Mouse (Mus musculus) spleen, adult 2 months (tissue): ENCODE data around the gene Olfr521. TPM values are rescaled to one million over a fixed set of nuclear protein-coding genes. Genes with fewer than 3 reads are reported as not detected.
A peak's percentile ranks its signal among the peaks of the same experiment; 100 is the strongest.
"Not testable (repeated sequence)": the region's sequence is repeated elsewhere in the genome, so short reads cannot be mapped to it uniquely, and the experiment has no call there.

Source experiments
- DNase-seq, 2 experiments: peaks; one replicate each; pipeline versions ENCODE4 v3.0.0 to v3.0.0-alpha.2; 2012 to 2021; ENCODE audit warnings: low spot score in 2 of 2, low read depth in 1 of 2
- H3K27ac ChIP-seq: fragments of 200-500 bp; 2 replicates; pipeline ENCODE4 v1.5.1; 2012; ENCODE audit warnings: low read length, inconsistent platforms; ENCODE audit not compliant: insufficient read depth
- H3K27me3 ChIP-seq: fragments of 200-500 bp; 2 replicates; pipeline ENCODE4 v1.6.1; 2012; ENCODE audit warnings: mild to moderate bottlenecking, moderate library complexity, low read length, inconsistent platforms; ENCODE audit not compliant: control insufficient read depth, insufficient read depth
- H3K36me3 ChIP-seq: fragments of 200-500 bp; 2 replicates; pipeline ENCODE4 v1.6.1; 2012; ENCODE audit warnings: mild to moderate bottlenecking, low read length, inconsistent platforms; ENCODE audit not compliant: control insufficient read depth, insufficient read depth
- H3K4me1 ChIP-seq: fragments of 200-500 bp; 2 replicates; pipeline ENCODE4 v1.6.1; 2011; ENCODE audit warnings: inconsistent platforms; ENCODE audit not compliant: control insufficient read depth, insufficient read depth, insufficient read length
- H3K4me3 ChIP-seq: fragments of 200-500 bp; 2 replicates; pipeline ENCODE4 v1.5.1; 2011; ENCODE audit warnings: mild to moderate bottlenecking, inconsistent platforms; ENCODE audit not compliant: insufficient read depth, insufficient read length; ENCODE audit errors: extremely low read depth
- CTCF ChIP-seq: fragments of 200-500 bp; IDR thresholded peaks from 2 replicates; pipeline ENCODE4 v1.5.1; 2011; ENCODE audit warnings: mild to moderate bottlenecking, inconsistent platforms; ENCODE audit not compliant: insufficient read depth, insufficient read length, insufficient replicate concordance; ENCODE audit errors: extremely low read depth
- POLR2A ChIP-seq: fragments of 200-500 bp; IDR thresholded peaks from 2 replicates; pipeline ENCODE4 v1.6.1; 2011; ENCODE audit warnings: low read depth, low read length, inconsistent platforms
- WGBS: fragments of 180-500 bp; shearing (Covaris S2); methylation state at CpG from one replicate; pipeline ENCODE4 v1.1.7; 2018; 5-methylcytosine and 5-hydroxymethylcytosine counted together
- polyA plus RNA-seq: library from polyadenylated mRNA; depleted of rRNA; stranded (reverse); fragments of >200 nt; gene quantifications from 2 replicates; pipeline ENCODE4 v1.2.3, GENCODE M21; 2012

The Olfr521 gene
- polyA plus RNA-seq, 1 experiment: not detected

DNA sequence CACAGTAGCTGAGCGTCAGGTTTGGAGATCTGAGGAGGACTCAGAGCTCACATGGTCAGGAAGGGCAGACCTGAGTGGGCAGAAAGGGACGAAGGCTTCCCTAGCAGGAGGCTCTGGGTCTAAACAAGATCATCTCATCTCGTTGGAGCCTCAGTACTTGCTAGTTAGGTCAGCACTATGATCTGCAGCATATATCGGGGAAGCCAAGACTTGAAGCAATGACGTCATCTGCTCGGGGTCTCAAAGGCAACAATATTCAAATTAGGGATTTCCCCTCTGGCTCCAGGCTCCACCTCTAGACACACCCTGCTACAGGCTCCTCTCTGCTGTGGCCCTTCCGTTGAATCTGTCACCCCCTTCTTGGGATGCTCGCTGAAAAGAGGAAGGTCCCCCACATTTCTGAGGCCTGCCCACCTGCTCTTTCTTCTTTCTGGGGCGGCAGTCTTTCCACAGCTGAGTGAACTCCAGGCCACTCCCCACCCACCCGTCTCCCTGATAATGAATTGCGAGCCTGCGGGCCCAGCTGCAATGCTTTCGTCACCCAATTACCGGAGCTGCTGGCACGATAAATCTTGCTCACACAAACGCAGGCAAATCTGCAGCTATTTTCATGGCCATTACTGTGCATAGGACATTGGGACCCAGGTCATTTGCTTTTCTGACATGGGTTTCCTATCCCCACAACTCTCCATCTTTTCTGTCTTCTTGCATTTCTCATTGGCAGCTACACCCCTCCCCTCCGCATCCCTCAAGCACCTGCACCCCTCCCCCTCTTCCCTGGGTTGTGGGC, 32.1 kb downstream of the Olfr521 start:
- H3K4me1 ChIP-seq: peaks cover 9% of the 10 kb centered on the region; the same call in 1 of the 2 replicates
- no peak overlapping the region for H3K27ac ChIP-seq
- H3K36me3 ChIP-seq: no peaks in the 10 kb centered on the region
- WGBS: 16% methylated on average over 17 of the region's 17 CpGs
- no peaks in the 10 kb centered on the region for H3K27me3 ChIP-seq
- peak; percentile 53 to 77 for DNase-seq
- TF ChIP-seq POLR2A (no peak), CTCF (no peak)
- no peak overlapping the region for H3K4me3 ChIP-seq

GRCm38 (mm10) chr7:99796471-99796870, 33.2 kb downstream of the Olfr521 start:
- WGBS: 43% methylated on average over 3 of the region's 3 CpGs
- peaks cover 9% of the 10 kb centered on the region; the same call in 1 of the 2 replicates for H3K4me1 ChIP-seq
- no peak for DNase-seq
- H3K27me3 ChIP-seq: no peaks in the 10 kb centered on the region
- TF ChIP-seq CTCF: no peak
- TF ChIP-seq POLR2A: no peak
- no peaks in the 10 kb centered on the region for H3K36me3 ChIP-seq
- no peak overlapping the region for H3K27ac ChIP-seq
- H3K4me3 ChIP-seq: no peak overlapping the region

DNA sequence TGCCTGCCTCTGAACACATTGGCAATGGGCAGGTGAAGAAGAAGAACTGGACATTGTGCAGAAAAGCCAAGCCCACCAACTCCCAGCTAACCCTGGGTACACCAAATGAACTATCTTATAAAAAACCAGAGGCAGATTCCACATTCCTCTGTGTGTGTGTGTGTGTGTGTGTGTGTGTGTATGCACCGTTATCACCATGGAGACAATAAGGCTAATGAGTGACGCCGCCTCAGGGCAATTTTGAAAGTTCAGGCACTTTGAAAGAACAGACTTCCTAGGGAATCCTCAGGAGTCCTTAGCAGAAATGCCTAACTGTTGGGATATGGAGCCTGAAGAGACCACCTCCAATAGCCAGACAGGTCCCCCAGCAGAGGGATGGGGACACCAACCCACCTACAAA, 34.0 kb downstream of the Olfr521 start:
- Histone ChIP-seq H3K4me1 (peaks cover 9% of the 10 kb centered on the region; the same call in 1 of the 2 replicates), H3K27me3 (no peaks in the 10 kb centered on the region), H3K36me3 (no peaks in the 10 kb centered on the region), H3K4me3 (no peak overlapping the region), H3K27ac (no peak overlapping the region)
- no peak for DNase-seq
- 96% methylated on average over 3 of the region's 3 CpGs for WGBS
- TF ChIP-seq POLR2A (no peak), CTCF (no peak)

GRCm38 (mm10) chr7:99797911-99798647, 34.8 kb downstream of the Olfr521 start:
- peaks cover 9% of the 10 kb centered on the region; the same call in 1 of the 2 replicates for H3K4me1 ChIP-seq
- no peaks in the 10 kb centered on the region for H3K27me3 ChIP-seq
- H3K4me3 ChIP-seq: no peak overlapping the region
- TF ChIP-seq POLR2A (no peak), CTCF (peak; percentile 39; the same call in 1 of the 2 replicates)
- DNase-seq: peak; percentile 57 to 61
- WGBS: 40% methylated on average over 6 of the region's 6 CpGs
- H3K36me3 ChIP-seq: no peaks in the 10 kb centered on the region
- no peak overlapping the region for H3K27ac ChIP-seq

DNA sequence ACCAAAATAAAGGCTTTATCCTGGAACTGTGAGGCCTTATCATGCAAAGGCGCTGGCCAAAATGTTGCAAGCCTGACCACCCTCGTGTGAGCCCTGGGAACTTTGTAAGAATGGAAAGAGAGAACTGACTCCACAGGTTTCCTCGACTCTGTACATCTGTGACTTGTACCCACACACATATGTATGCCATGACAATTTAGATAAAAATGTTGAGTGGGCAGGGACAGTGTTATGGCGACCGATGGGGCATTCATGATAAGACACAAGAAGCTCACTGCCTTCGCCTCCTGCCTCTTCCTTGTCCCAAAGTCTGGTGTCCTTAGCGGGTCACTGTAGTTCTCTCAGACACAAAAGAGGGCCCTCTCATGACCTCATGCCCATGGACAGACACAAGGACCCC, 35.8 kb downstream of the Olfr521 start:
- H3K27me3 ChIP-seq: no peaks in the 10 kb centered on the region
- H3K4me1 ChIP-seq: peaks cover 9% of the 10 kb centered on the region; the same call in 1 of the 2 replicates
- no peak overlapping the region for H3K4me3 ChIP-seq
- no peaks in the 10 kb centered on the region for H3K36me3 ChIP-seq
- 79% methylated on average over 7 of the region's 7 CpGs for WGBS
- TF ChIP-seq CTCF (no peak), POLR2A (no peak)
- DNase-seq: no peak
- no peak overlapping the region for H3K27ac ChIP-seq

DNA sequence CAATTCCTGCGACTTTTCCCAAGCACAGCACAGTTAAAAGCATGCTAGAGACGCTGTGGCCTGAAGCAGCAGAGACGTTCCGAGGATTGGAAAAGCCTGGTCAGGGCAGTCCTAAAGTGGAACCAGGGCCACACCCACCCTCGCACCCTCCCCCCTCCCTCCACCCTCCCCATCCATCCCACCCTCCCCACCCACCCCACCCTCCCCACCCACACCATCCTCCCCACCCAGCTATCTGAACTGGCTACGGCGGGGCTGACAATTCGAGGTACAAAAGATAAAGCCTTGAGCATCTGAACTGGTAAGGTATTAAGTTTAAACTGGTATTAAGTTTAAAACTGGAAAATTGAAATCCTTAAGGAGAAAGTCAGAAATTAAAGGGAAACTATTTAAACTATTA, 40.2 kb downstream of the Olfr521 start:
- WGBS: 65% methylated on average over 8 of the region's 8 CpGs
- Histone ChIP-seq H3K27ac (no peak overlapping the region), H3K4me1 (no peaks in the 10 kb centered on the region), H3K4me3 (no peak overlapping the region), H3K36me3 (no peaks in the 10 kb centered on the region), H3K27me3 (no peaks in the 10 kb centered on the region)
- DNase-seq: no peak
- no peak for TF ChIP-seq POLR2A
- TF ChIP-seq CTCF: no peak

GRCm38 (mm10) chr7:99804033-99804432, 40.7 kb downstream of the Olfr521 start:
- DNase-seq, H3K4me1 ChIP-seq, H3K4me3 ChIP-seq, H3K27ac ChIP-seq, H3K36me3 ChIP-seq, H3K27me3 ChIP-seq: not testable (repeated sequence)
- 82% methylated on average over 3 of the region's 3 CpGs for WGBS
